Mouse (Mus musculus) midbrain, embryonic 12.5 days (tissue): Measurements from ENCODE around the gene Nlrc5. TPM values are rescaled to one million over a fixed set of nuclear protein-coding genes. Genes with fewer than 3 reads are reported as not detected.

Source experiments
- ATAC-seq: fragments of 200-750 bp; cut with Nextera tagmentation; 2 replicates; pipeline ENCODE4 v1.8.0; 2017; ENCODE audit warnings: low read depth, moderate TSS enrichment, moderate library complexity; ENCODE audit not compliant: low FRiP score
- H3K27ac ChIP-seq: fragments of 300-500 bp; sonication (generic); replicated peaks from 2 replicates; pipeline ENCODE4 v1.5.1; 2016; ENCODE audit warnings: mild to moderate bottlenecking
- H3K27me3 ChIP-seq: fragments of 300-500 bp; sonication (generic); 2 replicates; pipeline ENCODE4 v1.6.1; 2016; ENCODE audit warnings: mild to moderate bottlenecking
- H3K36me3 ChIP-seq: fragments of 300-500 bp; sonication (generic); 2 replicates; pipeline ENCODE4 v1.6.1; 2016
- H3K4me1 ChIP-seq: fragments of 300-500 bp; sonication (generic); 2 replicates; pipeline ENCODE4 v1.6.1; 2016
- H3K4me2 ChIP-seq: fragments of 300-500 bp; sonication (generic); replicated peaks from 2 replicates; pipeline ENCODE4 v1.6.1; 2016; ENCODE audit warnings: mild to moderate bottlenecking, moderate library complexity
- H3K4me3 ChIP-seq: fragments of 300-500 bp; sonication (generic); 2 replicates; pipeline ENCODE4 v1.5.1; 2016; ENCODE audit warnings: mild to moderate bottlenecking
- H3K9ac ChIP-seq: fragments of 300-500 bp; sonication (generic); replicated peaks from 2 replicates; pipeline ENCODE4 v1.6.1; 2016; ENCODE audit warnings: mild to moderate bottlenecking, moderate library complexity
- H3K9me3 ChIP-seq: fragments of 300-500 bp; sonication (generic); 2 replicates; pipeline ENCODE4 v1.6.1; 2016; ENCODE audit warnings: mild to moderate bottlenecking
- WGBS: fragments of 180-500 bp; shearing (Covaris S2); methylation state at CpG from one replicate; pipeline ENCODE4 v1.1.7; 2016; 5-methylcytosine and 5-hydroxymethylcytosine counted together
- polyA plus RNA-seq: library from polyadenylated mRNA; unstranded; fragments of >200 nt; fragmentation: Nextera tagmentation; extraction: Ambion mirVana; gene quantifications from 2 replicates; pipeline ENCODE4 v1.2.1, GENCODE M21; 2016

Gene Nlrc5
- polyA plus RNA-seq, 1 experiment from 2014 or later: 0.09 TPM

DNA sequence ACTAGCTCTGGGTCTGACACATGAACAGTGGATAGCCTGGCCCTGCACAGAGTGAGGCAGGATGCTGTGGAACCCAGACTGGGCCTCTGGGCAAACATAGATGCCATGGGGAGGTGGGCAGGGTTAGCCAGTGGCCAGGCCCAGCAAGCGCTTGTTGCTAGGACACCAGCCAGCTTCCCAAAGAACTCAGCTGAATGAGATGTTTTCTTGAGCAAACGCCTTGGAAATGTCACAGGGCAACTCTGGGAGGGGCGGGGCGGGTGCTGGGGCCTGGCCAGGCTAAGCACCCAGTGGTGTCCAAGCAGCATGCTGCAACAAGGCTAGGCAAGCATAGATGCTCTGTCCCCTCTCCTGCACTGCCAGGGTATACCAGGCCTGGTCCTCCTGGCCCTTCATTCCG, 127.1 kb downstream of the Nlrc5 start:
- H3K9ac ChIP-seq: 0 out of 2 replicates have a peak overlapping the region, but pooled peaks have one; percentile 35
- no peak overlapping the region for H3K4me2 ChIP-seq
- peaks cover 67% of the 10 kb centered on the region for H3K27me3 ChIP-seq
- 0 out of 2 replicates have a peak overlapping the region, but pooled peaks have one; percentile 46 for H3K27ac ChIP-seq
- H3K36me3 ChIP-seq: no peaks in the 10 kb centered on the region
- H3K4me1 ChIP-seq: peaks cover 17% of the 10 kb centered on the region
- H3K9me3 ChIP-seq: no peaks in the 10 kb centered on the region
- H3K4me3 ChIP-seq: no peak overlapping the region
- 18% methylated on average over 5 of the region's 5 CpGs for WGBS
- peak; percentile 79 for ATAC-seq

DNA sequence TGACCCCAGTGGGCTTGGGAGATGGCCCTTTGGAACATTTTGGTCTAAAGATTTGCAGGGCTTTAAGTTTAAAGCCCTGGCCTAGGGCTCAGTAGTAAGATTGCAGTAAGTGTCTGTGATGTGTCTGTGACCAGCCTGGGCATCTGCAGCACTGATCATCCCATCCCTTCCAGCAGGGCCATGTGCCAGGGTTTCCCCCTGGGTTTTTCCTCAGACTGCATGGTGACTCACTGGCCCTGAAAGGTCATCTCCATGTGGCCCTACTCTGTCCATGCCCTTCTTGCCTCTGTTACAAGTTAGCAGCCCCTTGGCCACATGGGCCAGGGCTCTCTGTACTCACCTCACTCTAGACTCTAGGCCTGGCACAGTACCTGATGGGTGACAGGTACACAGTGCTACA, 130.3 kb downstream of the Nlrc5 start:
- H3K9ac ChIP-seq: no peak overlapping the region
- H3K4me3 ChIP-seq: no peak overlapping the region
- H3K4me1 ChIP-seq: peaks cover 33% of the 10 kb centered on the region
- H3K27me3 ChIP-seq: peaks cover 52% of the 10 kb centered on the region
- no peak overlapping the region for H3K4me2 ChIP-seq
- no peak for ATAC-seq
- H3K9me3 ChIP-seq: no peaks in the 10 kb centered on the region
- no peaks in the 10 kb centered on the region for H3K36me3 ChIP-seq
- H3K27ac ChIP-seq: no peak overlapping the region

DNA sequence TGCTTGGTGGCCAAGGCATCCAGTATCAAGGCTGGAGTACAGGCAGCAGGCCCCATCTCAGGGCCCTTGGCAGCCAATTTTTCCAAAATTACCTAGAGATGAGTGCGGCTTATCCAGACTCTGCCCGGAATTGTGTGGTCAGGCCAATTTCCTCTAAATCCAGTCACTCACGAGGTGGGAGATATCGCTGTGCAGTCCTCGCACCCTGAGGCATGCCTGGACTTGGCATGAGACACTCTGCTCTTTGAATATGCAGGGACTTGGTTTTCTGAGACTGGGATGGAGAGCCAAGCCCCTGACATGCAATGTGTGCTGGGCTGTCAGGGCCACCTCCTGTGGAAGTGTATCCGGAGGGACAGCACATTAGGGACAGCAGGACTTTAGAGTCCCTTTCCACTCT, 131.9 kb downstream of the Nlrc5 start:
- H3K36me3 ChIP-seq: no peaks in the 10 kb centered on the region
- 80% methylated on average over 6 of the region's 6 CpGs for WGBS
- no peak overlapping the region for H3K4me3 ChIP-seq
- H3K27me3 ChIP-seq: peaks cover 40% of the 10 kb centered on the region
- H3K27ac ChIP-seq: 0 out of 2 replicates have a peak overlapping the region, but pooled peaks have one; percentile 75
- ATAC-seq: no peak
- H3K9me3 ChIP-seq: no peaks in the 10 kb centered on the region
- H3K4me1 ChIP-seq: peaks cover 30% of the 10 kb centered on the region
- no peak overlapping the region; the same call in 1 of the 2 replicates for H3K9ac ChIP-seq
- no peak overlapping the region for H3K4me2 ChIP-seq

DNA sequence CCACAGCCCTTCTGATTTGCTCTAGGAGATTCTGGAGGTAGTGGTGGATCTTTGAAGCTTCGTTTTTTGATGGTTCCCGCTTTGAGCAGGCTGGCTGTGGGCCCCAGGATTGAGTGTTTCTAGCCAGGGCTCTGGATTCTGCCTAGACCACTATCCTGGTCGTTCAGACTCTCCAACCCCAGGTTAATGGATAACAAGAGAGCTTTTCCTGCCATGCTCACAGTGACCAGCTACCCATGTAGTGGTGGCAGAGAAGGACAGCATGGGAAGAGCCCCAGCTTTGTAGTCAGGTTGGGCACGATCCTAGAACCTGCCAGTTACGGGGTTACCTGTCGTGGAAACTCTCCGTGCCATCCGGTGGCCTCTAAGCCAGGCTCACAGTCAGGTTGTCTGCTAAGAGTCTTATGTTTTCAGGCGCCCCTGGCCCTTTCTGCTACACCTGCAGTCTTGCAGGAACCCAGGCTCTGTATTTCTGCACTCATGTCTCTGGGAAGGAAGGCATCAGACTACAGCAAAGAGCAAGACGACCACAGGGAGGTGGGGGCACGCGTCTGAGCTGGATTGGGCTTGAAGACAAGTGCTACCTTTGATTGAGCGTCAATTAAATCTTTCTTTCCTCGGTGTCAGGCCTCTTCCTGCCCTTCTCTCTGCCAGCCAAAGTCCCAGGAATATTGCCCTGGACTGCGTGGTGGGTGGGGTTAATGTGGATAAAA, 132.4 kb downstream of the Nlrc5 start:
- no peak overlapping the region for H3K4me3 ChIP-seq

DNA sequence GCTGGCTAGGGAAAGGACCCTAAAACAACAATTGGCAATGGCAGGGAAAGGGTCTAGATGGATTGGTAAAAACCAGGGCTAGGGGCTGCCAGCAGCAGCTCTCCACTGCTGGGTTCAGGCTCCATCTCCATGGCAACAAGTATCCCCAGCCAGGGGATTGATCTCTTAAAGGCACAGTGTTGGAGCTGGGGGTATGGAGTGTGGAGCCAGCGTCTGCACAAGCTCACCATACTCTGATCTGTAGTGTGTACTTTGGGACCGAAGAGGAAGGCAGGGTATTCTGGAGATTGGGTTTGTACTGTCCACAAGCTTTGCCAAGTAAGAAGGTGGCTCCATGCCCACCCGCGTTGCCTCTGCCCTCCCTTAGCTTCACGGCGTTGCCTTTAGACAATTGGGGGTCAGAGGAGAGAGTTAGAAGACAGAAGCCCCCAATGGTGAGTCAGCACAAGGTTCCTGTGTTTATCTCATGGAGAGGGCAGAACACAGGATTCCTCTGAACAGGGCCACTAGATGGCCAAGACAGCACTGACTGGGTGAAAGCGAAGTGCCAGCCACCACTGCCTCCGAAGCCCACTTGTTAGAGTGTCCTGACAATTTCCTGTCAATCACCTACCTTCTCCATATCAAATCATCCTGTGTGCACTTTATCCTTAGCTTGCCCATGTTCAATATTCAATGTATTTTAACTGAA, 133.1 kb downstream of the Nlrc5 start:
- Histone ChIP-seq H3K27me3 (peaks cover 36% of the 10 kb centered on the region), H3K4me1 (peaks cover 22% of the 10 kb centered on the region), H3K9me3 (no peaks in the 10 kb centered on the region), H3K4me2 (peak overlapping the region; percentile 40), H3K9ac (peak overlapping the region; percentile 25; the same call in 1 of the 2 replicates), H3K27ac (peak overlapping the region; percentile 75), H3K4me3 (no peak overlapping the region), H3K36me3 (no peaks in the 10 kb centered on the region)
- ATAC-seq: peak; percentile 95
- whole genome bisulfite sequencing: 45% methylated on average over 8 of the region's 8 CpGs

More for the DNA sequence above, 132.4 kb downstream of the Nlrc5 start:
- ATAC-seq: peak; percentile 13; the same call in 1 of the 2 replicates
- H3K4me1 ChIP-seq: peaks cover 24% of the 10 kb centered on the region
- WGBS: 45% methylated on average over 15 of the region's 15 CpGs
- H3K4me2 ChIP-seq: peak overlapping the region; percentile 40
- H3K27me3 ChIP-seq: peaks cover 40% of the 10 kb centered on the region
- no peaks in the 10 kb centered on the region for H3K36me3 ChIP-seq
- H3K9ac ChIP-seq: peak overlapping the region; percentile 25; the same call in 1 of the 2 replicates
- peak overlapping the region; percentile 75 for H3K27ac ChIP-seq
- no peaks in the 10 kb centered on the region for H3K9me3 ChIP-seq

DNA sequence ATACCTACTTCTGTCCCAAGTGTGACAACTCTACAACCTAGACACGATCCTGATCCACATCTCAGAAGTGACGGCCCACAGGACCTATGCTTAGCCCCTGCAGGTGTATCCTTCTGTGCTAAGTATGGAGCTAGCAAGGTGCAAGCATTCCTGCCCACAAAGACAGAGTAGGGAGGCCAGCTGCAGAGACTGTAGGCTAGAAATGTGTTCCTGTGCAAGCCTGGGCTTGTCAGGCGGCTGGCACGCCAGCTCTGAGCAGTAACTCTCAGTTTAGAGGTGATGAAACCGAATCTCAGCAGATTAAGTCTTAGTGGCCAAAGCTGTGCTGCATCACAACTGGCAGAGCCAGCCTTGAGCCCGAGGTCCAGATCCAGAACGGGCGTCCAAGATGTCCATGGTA, 133.9 kb downstream of the Nlrc5 start:
- WGBS: 84% methylated on average over 8 of the region's 8 CpGs
- no peak overlapping the region for H3K4me2 ChIP-seq
- no peak overlapping the region for H3K9ac ChIP-seq
- no peak overlapping the region for H3K4me3 ChIP-seq
- peaks cover 28% of the 10 kb centered on the region; the same call in 1 of the 2 replicates for H3K27me3 ChIP-seq
- no peak overlapping the region for H3K27ac ChIP-seq
- no peak for ATAC-seq
- H3K9me3 ChIP-seq: no peaks in the 10 kb centered on the region
- H3K36me3 ChIP-seq: peaks cover 4% of the 10 kb centered on the region; the same call in 1 of the 2 replicates
- H3K4me1 ChIP-seq: peaks cover 22% of the 10 kb centered on the region

DNA sequence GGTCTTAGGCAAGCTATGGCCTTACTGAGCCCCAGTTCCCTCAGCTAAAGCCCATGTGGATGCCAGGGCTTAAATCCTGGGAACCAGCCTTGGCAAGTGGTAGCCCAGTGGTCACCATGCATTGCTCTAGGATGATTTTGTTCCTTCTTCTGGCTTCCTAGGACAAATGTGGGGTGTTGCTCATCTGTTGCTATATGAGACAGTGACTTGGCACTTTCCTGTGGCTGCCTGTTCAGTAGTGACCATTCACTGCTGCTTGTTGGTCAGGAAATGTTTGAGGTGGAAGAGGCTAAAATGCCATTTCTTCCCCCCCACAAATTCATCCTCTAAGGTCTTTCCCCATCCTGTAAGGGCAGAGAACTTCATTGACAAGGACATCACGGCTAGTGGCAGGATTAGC, 135.3 kb downstream of the Nlrc5 start:
- Histone ChIP-seq H3K4me2 (no peak overlapping the region), H3K4me1 (peaks cover 22% of the 10 kb centered on the region), H3K9me3 (no peaks in the 10 kb centered on the region), H3K27me3 (peaks cover 15% of the 10 kb centered on the region; the same call in 1 of the 2 replicates), H3K9ac (no peak overlapping the region), H3K27ac (no peak overlapping the region), H3K36me3 (peaks cover 16% of the 10 kb centered on the region), H3K4me3 (no peak overlapping the region)
- ATAC-seq: no peak
- WGBS: 65% methylated on average over 1 of the region's 1 CpGs

DNA sequence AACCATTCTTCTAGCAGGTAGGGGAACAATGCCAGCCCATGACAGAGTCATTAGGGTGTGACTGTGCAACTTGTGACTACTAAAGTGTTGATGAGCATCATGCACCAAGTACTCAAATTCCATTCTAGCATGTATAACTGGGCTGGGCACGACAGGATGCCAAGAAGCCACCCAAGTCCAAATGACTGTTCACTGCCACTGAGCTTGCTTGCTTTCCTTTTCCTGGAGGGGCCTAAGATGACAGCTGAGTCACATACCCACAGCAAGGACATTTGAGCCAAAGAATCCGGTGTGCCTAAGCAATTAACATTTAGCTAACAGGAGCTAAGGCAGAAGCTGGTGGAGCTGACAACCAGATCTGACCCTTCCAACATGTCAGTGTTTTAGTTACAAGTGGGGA, 137.7 kb downstream of the Nlrc5 start:
- Histone ChIP-seq H3K9me3 (no peaks in the 10 kb centered on the region), H3K4me2 (no peak overlapping the region), H3K27ac (no peak overlapping the region), H3K4me3 (no peak overlapping the region), H3K9ac (no peak overlapping the region), H3K36me3 (peaks cover 41% of the 10 kb centered on the region), H3K4me1 (peaks cover 9% of the 10 kb centered on the region), H3K27me3 (no peaks in the 10 kb centered on the region)
- no peak for ATAC-seq
- WGBS: 90% methylated on average over 2 of the region's 2 CpGs

DNA sequence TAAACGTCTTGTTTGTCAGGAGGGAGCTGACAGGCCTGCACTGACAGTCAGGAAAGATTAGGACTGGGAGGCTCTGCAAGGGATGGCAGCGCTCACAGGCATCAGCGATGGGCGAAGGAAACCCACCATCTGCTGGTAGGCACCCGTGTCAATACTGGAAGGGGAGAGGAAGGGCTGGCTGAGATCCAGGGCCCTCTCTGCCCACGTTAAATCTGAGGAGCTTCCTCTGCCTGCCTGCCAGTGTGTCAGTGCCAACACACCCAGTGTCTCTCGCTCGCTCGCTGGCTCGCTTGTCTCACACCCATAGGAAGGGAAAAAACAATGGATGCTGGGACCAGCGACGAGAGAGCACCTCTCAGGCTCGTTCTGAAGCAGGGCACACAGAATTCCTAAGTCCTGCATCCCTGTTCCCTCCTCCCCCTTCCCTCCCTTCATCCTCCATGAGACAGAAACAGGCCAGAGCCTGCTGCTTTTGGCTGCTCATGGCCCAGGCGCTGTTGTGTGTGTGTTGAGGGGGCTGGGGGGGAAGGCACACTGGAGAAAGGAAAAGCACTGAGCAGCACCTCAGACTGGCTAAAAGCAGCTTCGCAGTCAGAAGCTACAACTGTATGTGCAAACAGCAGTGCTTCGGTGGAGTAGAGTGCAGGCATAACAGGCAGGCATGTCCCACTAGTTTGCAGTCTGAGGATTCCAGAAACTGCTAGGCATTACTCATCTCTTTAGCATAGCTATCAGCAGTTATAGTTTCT, 140.2 kb downstream of the Nlrc5 start:
- ATAC-seq: no peak
- H3K4me1 ChIP-seq: no peaks in the 10 kb centered on the region
- H3K4me3 ChIP-seq: no peak overlapping the region
- H3K36me3 ChIP-seq: peaks cover 66% of the 10 kb centered on the region
- no peaks in the 10 kb centered on the region for H3K27me3 ChIP-seq
- 88% methylated on average over 16 of the region's 16 CpGs for WGBS
- no peaks in the 10 kb centered on the region for H3K9me3 ChIP-seq
- no peak overlapping the region for H3K27ac ChIP-seq
- H3K4me2 ChIP-seq: no peak overlapping the region
- H3K9ac ChIP-seq: no peak overlapping the region

DNA sequence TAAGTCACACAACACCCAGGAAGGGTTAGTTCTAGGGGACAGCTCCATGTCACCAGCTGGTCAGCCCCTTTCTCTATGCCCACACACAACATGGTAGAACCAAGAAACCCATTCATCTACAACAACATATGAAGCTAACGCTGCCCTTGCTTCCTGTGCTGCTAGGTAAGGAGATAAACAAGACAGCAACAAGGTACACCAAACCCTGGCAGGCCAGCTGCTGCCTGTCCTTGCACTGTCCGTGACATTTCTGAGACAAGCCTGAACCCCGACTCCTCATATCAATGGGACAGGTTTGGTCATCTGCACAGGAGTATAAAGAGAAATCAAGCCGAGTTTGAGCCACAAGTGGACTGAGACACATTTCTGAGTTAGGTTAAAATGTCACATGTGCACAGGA, 141.0 kb downstream of the Nlrc5 start:
- no peak for ATAC-seq
- Histone ChIP-seq H3K9ac (no peak overlapping the region), H3K27ac (no peak overlapping the region), H3K9me3 (no peaks in the 10 kb centered on the region), H3K4me3 (no peak overlapping the region), H3K4me1 (no peaks in the 10 kb centered on the region), H3K27me3 (no peaks in the 10 kb centered on the region), H3K36me3 (peaks cover 67% of the 10 kb centered on the region), H3K4me2 (no peak overlapping the region)
- 93% methylated on average over 4 of the region's 4 CpGs for WGBS
